ENCODE assay signal across 9 mouse cellular contexts in the genomic region with DNA sequence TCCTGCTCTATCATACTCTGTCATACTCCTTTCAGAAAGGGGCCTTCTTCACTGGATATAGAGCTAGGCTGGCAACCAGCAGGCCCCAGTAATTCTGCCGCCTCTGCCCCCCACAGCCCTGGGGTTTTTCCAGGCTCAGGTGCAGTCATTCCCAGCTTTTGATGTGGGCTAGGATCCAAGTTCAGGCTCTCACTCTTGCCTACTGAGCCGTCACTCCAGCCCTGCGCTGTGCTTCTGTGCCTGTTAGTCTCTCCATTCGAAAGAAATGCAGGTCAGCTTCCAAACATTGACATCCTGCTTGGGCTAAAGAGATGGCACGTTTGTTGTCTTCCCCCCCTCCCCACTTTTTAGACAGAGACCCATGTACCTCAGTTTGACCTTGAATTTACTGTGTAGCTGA. TPM values are rescaled to one million over a fixed set of nuclear protein-coding genes. Genes with fewer than 3 reads are reported as not detected.
DNase-seq lines count a peak whose midpoint lies in the region; ATAC-seq and TF ChIP-seq lines count a peak whose summit lies in the region.
"Had no signal": no experiment of that assay in that cellular context is flagged by ENCODE, and none has a peak within 500 bp of the region (broad histone marks: within the 10 kb centered on the region; RNA-seq: fewer than 3 reads in every experiment).

No protein-coding gene starts in this region.

- no peak overlapping the region for H3K4me2 ChIP-seq in hindbrain, embryonic 15.5 days

- H3K27ac ChIP-seq in MEL (ENCODE audit: control insufficient read depth, low read depth, low read length): peak overlapping the region; percentile 64
- 0 out of 2 replicates have a peak overlapping the region, but pooled peaks have one; percentile 18 for H3K27ac ChIP-seq in hindbrain, embryonic 15.5 days (replicated peaks)

- H3K9ac ChIP-seq in MEL (ENCODE audit: control insufficient read depth, low read depth, low read length, poor library complexity, severe bottlenecking): peak overlapping the region; percentile 16
- no peak overlapping the region for H3K9ac ChIP-seq in hindbrain, embryonic 15.5 days

- H3K4me1 ChIP-seq in MEL (ENCODE audit: control insufficient read depth in 1 of 2, insufficient read depth in 2 of 2, low read length in 2 of 2): peaks cover 16 to 32% of the 10 kb centered on the region in 2 experiments
- H3K4me1 ChIP-seq in hindbrain, embryonic 15.5 days (replicated peaks): peaks cover 33% of the 10 kb centered on the region

- 49% methylated on average over 5 of the region's 5 CpGs for WGBS in hindbrain, embryonic 15.5 days

- no peak for TF ChIP-seq RAD21 in MEL (IDR thresholded peaks at IDR 0.05; ENCODE audit: low read depth, low read length)

- peak; percentile 39 for DNase-seq in cerebellum, adult 9-11 months
- no peak for DNase-seq in cerebellum, postnatal 4 days (ENCODE audit: low spot score in 2 of 2)
- peak; percentile 47 for DNase-seq in kidney, adult 11 months
- no peak for DNase-seq in kidney, adult 18-20 months
- DNase-seq in MEL (ENCODE audit: low read depth, low spot score): no peak
- DNase-seq in ovary, postnatal 10 days (ENCODE audit: low spot score): no peak
- DNase-seq in adrenal gland, postnatal 25 days: no peak

- no peak for TF ChIP-seq EP300 in MEL (IDR thresholded peaks at IDR 0.05; ENCODE audit: low read depth in 1 of 2, low read length in 2 of 2)

- H3K27me3 ChIP-seq in MEL (ENCODE audit: control insufficient read depth in 1 of 2, insufficient read depth in 2 of 2, low read length in 2 of 2): no peaks in the 10 kb centered on the region
- no peaks in the 10 kb centered on the region for H3K27me3 ChIP-seq in hindbrain, embryonic 15.5 days

- H3K79me2 ChIP-seq in MEL (ENCODE audit: control insufficient read depth, insufficient read depth, low read length, poor library complexity): no peaks in the 10 kb centered on the region

- peaks cover 0 to 21% of the 10 kb centered on the region in 2 experiments; a peak in 2 of 4 replicates for H3K36me3 ChIP-seq in MEL (ENCODE audit: control insufficient read depth in 1 of 2, insufficient read depth in 2 of 2, low read length in 2 of 2)
- H3K36me3 ChIP-seq in hindbrain, embryonic 15.5 days: no peaks in the 10 kb centered on the region

- H3K9me3 ChIP-seq in MEL (replicated peaks; ENCODE audit: insufficient read depth, low read length): no peaks in the 10 kb centered on the region
- no peaks in the 10 kb centered on the region for H3K9me3 ChIP-seq in hindbrain, embryonic 15.5 days

- no peak for ATAC-seq in hindbrain, embryonic 15.5 days (ENCODE audit: low FRiP score, low read depth)

- no peak overlapping the region for H3K4me3 ChIP-seq in MEL (ENCODE audit: control insufficient read depth in 1 of 2, insufficient read depth in 1 of 2, low read depth in 2 of 2, low read length in 2 of 2)
- no peak overlapping the region for H3K4me3 ChIP-seq in hindbrain, embryonic 15.5 days
- H3K4me3 ChIP-seq: erythroblast, embryonic 14.5 days had no signal

- TF ChIP-seq CTCF in MEL (IDR thresholded peaks at IDR 0.05 in 2 of 3, conservative IDR thresholded peaks at IDR 0.05 in 1 of 3; ENCODE audit: control insufficient read depth in 1 of 3, insufficient read depth in 1 of 3, low read depth in 2 of 3, low read length in 3 of 3, poor library complexity in 1 of 3, severe bottlenecking in 1 of 3): no peak

- no peak for TF ChIP-seq POLR2A in MEL (IDR thresholded peaks at IDR 0.05; ENCODE audit: control insufficient read depth in 1 of 2, insufficient read depth in 1 of 2, low read depth in 1 of 2, low read length in 2 of 2, poor library complexity in 1 of 2)

TF ChIP-seq in MEL, 35 proteins besides CTCF, POLR2A, EP300 and RAD21:
- TF ChIP-seq MEF2A (IDR thresholded peaks at IDR 0.05; ENCODE audit: extremely low read depth, insufficient replicate concordance, low read depth, low read length, poor library complexity, severe bottlenecking): no peak
- no peak for TF ChIP-seq MAZ (IDR thresholded peaks at IDR 0.05; ENCODE audit: low read depth, low read length)
- no peak for TF ChIP-seq BHLHE40 (IDR thresholded peaks at IDR 0.05; ENCODE audit: borderline replicate concordance, low read depth, low read length)
- no peak for TF ChIP-seq ETS1 (IDR thresholded peaks at IDR 0.05; ENCODE audit: low read depth, low read length)
- no peak for TF ChIP-seq USF2 (IDR thresholded peaks at IDR 0.05; ENCODE audit: borderline replicate concordance in 1 of 2, insufficient read depth in 1 of 2, low read depth in 1 of 2, low read length in 2 of 2)
- TF ChIP-seq CHD2 (IDR thresholded peaks at IDR 0.05; ENCODE audit: low read length): no peak
- TF ChIP-seq JUND (IDR thresholded peaks at IDR 0.05; ENCODE audit: low read depth, low read length): no peak
- no peak for TF ChIP-seq GATA1 (IDR thresholded peaks at IDR 0.05; ENCODE audit: low read depth, low read length)
- TF ChIP-seq ZKSCAN1 (IDR thresholded peaks at IDR 0.05; ENCODE audit: low read depth, low read length): no peak
- no peak for TF ChIP-seq TCF12 (IDR thresholded peaks at IDR 0.05; ENCODE audit: low read depth, low read length)

RNA-seq across cellular contexts. Expression of gene Ier5, which starts 39.2 kb away (rescaled TPM):
- total RNA-seq in MEL (2012; rRNA removed): 7.2 and 7.5 TPM in 2 replicates
- 1 to 10 TPM in 1 of 2 experiments, not detected in 1; 7.4 TPM for polyA plus RNA-seq in MEL (2012; ENCODE audit: insufficient read depth in 1 of 2, insufficient read length in 2 of 2, low read depth in 1 of 2, low replicate concordance in 2 of 2, missing spikeins in 1 of 2)
- 7.8 and 9.7 TPM in 2 replicates for polyA plus RNA-seq in hindbrain, embryonic 15.5 days (2015; fragmentation: Nextera tagmentation; extraction: Ambion mirVana)
- total RNA-seq in adrenal gland, postnatal 25 days (2021): 6.7 and 9.1 TPM in 2 replicates

Comparison
In these comparisons a context has a peak if more than half of its experiments do, and no peak if none do; other contexts are left out.
1. DNase-seq: peak in cerebellum, adult 9-11 months (single experiment) and kidney, adult 11 months (single experiment); none in cerebellum, postnatal 4 days (0 of 2), kidney, adult 18-20 months (single experiment), MEL (single experiment), ovary, postnatal 10 days (single experiment) and adrenal gland, postnatal 25 days (single experiment).